Mouse (Mus musculus) liver, postnatal 0 days (tissue): Measurements from ENCODE around the gene Gcc2. TPM values are rescaled to one million over a fixed set of nuclear protein-coding genes. Genes with fewer than 3 reads are reported as not detected.

ENCODE experiments used
- ATAC-seq: fragments of 200-750 bp; cut with Nextera tagmentation; 2 replicates; pipeline ENCODE4 v1.8.0; 2017; ENCODE audit warnings: mild to moderate bottlenecking, moderate library complexity
- DNase-seq: peaks from one replicate; pipeline ENCODE4 v3.0.0-alpha.2; 2016
- H3K27ac ChIP-seq: fragments of 300-500 bp; sonication (generic); 2 replicates; pipeline ENCODE4 v1.5.1; 2014; ENCODE audit warnings: antibody characterized with exemption, moderate library complexity, mild to moderate bottlenecking, low read depth
- H3K27me3 ChIP-seq: fragments of 300-500 bp; sonication (generic); 2 replicates; pipeline ENCODE4 v1.6.1; 2014; ENCODE audit warnings: low read length, control low read depth, mixed read lengths; ENCODE audit not compliant: insufficient read depth
- H3K36me3 ChIP-seq: fragments of 300-500 bp; sonication (generic); replicated peaks from 2 replicates; pipeline ENCODE4 v1.6.1; 2014; ENCODE audit warnings: mild to moderate bottlenecking, control low read depth, low read length, moderate library complexity, mixed read lengths; ENCODE audit not compliant: insufficient read depth
- H3K4me1 ChIP-seq: fragments of 300-500 bp; sonication (generic); 2 replicates; pipeline ENCODE4 v1.6.1; 2014; ENCODE audit warnings: antibody characterized with exemption, mild to moderate bottlenecking, control low read depth; ENCODE audit not compliant: insufficient read depth
- H3K4me2 ChIP-seq: fragments of 300-500 bp; sonication (generic); 2 replicates; pipeline ENCODE4 v1.6.1; 2014; ENCODE audit warnings: low read depth, mild to moderate bottlenecking, low read length, moderate library complexity, mixed read lengths
- H3K4me3 ChIP-seq: fragments of 300-500 bp; sonication (generic); 2 replicates; pipeline ENCODE4 v1.5.1; 2014; ENCODE audit warnings: low read depth, low read length
- H3K9ac ChIP-seq: fragments of 300-500 bp; sonication (generic); replicated peaks from 2 replicates; pipeline ENCODE4 v1.6.1; 2014; ENCODE audit warnings: mild to moderate bottlenecking, moderate library complexity
- H3K9me3 ChIP-seq: fragments of 300-500 bp; sonication (generic); 2 replicates; pipeline ENCODE4 v1.6.1; 2016; ENCODE audit warnings: mild to moderate bottlenecking, control low read depth, low read length, mixed read lengths
- CTCF ChIP-seq: sonication (generic); IDR thresholded peaks from 2 replicates; pipeline ENCODE4 v1.5.1; 2016; ENCODE audit warnings: antibody characterized with exemption, low read depth
- EP300 ChIP-seq: IDR thresholded peaks from 2 replicates; pipeline ENCODE4 v1.6.1; 2016; ENCODE audit warnings: antibody characterized with exemption, low read depth, mild to moderate bottlenecking
- WGBS: fragments of 180-500 bp; shearing (Covaris S2); extraction: QIAGEN DNeasy Blood & Tissue Kit; methylation state at CpG from one replicate; pipeline ENCODE4 v1.1.7; 2014; ENCODE audit not compliant: insufficient replicate concordance; 5-methylcytosine and 5-hydroxymethylcytosine counted together
- polyA plus RNA-seq: library from polyadenylated mRNA; unstranded; fragments of >200 nt; fragmentation: Nextera tagmentation; extraction: Ambion mirVana; gene quantifications from 2 replicates; pipeline ENCODE4 v1.2.1, GENCODE M21; 2015

Gene Gcc2
- polyA plus RNA-seq, 1 experiment from 2014 or later: 34.0 TPM

GRCm38 (mm10) chr10:58341685-58342084, 86.4 kb downstream of the Gcc2 start:
- Histone ChIP-seq H3K4me1 (peaks cover 7% of the 10 kb centered on the region; the same call in 1 of the 2 replicates), H3K9ac (no peak overlapping the region), H3K36me3 (no peaks in the 10 kb centered on the region), H3K27ac (peak overlapping the region; percentile 58), H3K9me3 (no peaks in the 10 kb centered on the region), H3K4me3 (no peak overlapping the region), H3K27me3 (no peaks in the 10 kb centered on the region), H3K4me2 (no peak overlapping the region)
- DNase-seq (peak; percentile 32), ATAC-seq (no peak)
- 34% methylated on average over 2 of the region's 2 CpGs for WGBS
- TF ChIP-seq CTCF (no peak), EP300 (no peak)

DNA sequence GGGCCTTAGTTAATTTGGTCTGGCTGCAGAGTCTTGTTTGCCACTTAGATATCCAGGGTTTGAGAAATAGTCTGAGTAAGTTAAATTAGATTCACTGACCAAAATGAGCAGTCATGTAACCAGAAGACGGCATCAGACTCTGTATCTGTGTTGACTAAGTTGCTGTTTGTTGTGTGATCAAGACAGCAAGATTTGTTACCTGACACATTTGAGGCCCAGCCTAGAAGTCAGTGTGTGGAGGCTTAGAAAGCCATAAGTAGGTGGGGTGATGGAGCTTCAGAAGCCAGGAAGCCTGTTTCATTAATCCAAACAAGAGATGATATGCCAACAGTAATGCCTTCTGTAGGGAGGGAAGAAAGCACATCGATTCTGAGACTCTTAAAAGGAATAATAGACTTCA, 86.9 kb downstream of the Gcc2 start:
- 71% methylated on average over 2 of the region's 2 CpGs for WGBS
- no peak for ATAC-seq
- peak overlapping the region; percentile 12; the same call in 1 of the 2 replicates for H3K27ac ChIP-seq

DNA sequence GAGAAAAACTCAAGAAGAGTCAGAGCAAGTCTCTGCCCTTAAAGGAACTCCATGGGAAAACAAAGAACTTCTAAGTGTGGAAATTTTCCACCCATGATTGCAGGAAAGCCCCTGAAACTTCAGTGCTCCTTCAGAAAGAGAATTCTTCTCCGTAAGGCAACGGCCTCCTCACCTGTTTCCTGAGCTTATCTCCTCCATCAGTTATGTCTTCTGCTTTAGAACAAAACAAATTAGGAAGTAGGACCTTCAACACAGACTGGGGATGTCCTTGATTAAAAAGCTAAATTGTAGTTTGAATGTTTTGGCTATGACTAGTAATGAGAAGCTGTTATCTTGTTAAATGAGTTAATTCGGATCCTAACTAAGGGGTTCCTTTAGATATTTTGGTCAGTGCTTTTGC, 88.3 kb downstream of the Gcc2 start:
- no peak for ATAC-seq
- 58% methylated on average over 3 of the region's 3 CpGs for WGBS

More for the DNA sequence above, 86.9 kb downstream of the Gcc2 start:
- Histone ChIP-seq H3K9ac (no peak overlapping the region), H3K4me2 (no peak overlapping the region), H3K36me3 (no peaks in the 10 kb centered on the region), H3K4me1 (peaks cover 7% of the 10 kb centered on the region; the same call in 1 of the 2 replicates), H3K4me3 (no peak overlapping the region), H3K9me3 (no peaks in the 10 kb centered on the region), H3K27me3 (no peaks in the 10 kb centered on the region)
- no peak for DNase-seq
- no peak for TF ChIP-seq CTCF
- TF ChIP-seq EP300: no peak

DNA sequence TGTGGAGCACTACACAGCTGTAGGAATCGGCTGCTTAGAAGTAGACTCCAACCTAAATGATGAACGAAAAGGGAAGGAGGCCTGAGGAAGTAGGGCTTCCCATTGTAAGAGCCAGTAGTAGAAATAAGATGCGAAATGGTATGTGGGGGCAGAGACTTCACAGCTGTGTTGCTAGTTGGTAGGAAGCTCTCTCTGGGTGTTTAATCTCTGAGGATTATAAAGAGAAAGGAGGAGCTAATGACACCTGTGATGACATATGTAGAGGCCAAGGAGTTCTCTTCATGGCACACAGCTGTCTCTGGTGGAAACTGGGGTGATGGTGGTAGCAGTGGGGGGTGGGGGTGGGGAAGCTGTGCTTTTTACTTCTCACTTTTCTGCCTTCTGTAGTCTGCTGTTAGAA, 95.3 kb downstream of the Gcc2 start:
- Histone ChIP-seq H3K27ac (peak overlapping the region; percentile 69), H3K9me3 (no peaks in the 10 kb centered on the region), H3K27me3 (no peaks in the 10 kb centered on the region), H3K4me1 (peaks cover 18% of the 10 kb centered on the region), H3K4me3 (no peak overlapping the region), H3K9ac (no peak overlapping the region), H3K36me3 (no peaks in the 10 kb centered on the region), H3K4me2 (peak overlapping the region; percentile 27; the same call in 1 of the 2 replicates)
- 40% methylated on average over 3 of the region's 3 CpGs for WGBS
- TF ChIP-seq CTCF (no peak), EP300 (no peak)
- ATAC-seq (peak; percentile 22; the same call in 1 of the 2 replicates), DNase-seq (no peak)

More for the DNA sequence above, 88.3 kb downstream of the Gcc2 start:
- H3K27me3 ChIP-seq: no peaks in the 10 kb centered on the region
- H3K9ac ChIP-seq: no peak overlapping the region
- no peak overlapping the region for H3K4me2 ChIP-seq
- no peaks in the 10 kb centered on the region for H3K36me3 ChIP-seq
- H3K27ac ChIP-seq: no peak overlapping the region
- peaks cover 4% of the 10 kb centered on the region; the same call in 1 of the 2 replicates for H3K4me1 ChIP-seq
- no peak overlapping the region for H3K4me3 ChIP-seq
- DNase-seq: no peak
- no peaks in the 10 kb centered on the region for H3K9me3 ChIP-seq
- TF ChIP-seq CTCF: no peak
- no peak for TF ChIP-seq EP300

DNA sequence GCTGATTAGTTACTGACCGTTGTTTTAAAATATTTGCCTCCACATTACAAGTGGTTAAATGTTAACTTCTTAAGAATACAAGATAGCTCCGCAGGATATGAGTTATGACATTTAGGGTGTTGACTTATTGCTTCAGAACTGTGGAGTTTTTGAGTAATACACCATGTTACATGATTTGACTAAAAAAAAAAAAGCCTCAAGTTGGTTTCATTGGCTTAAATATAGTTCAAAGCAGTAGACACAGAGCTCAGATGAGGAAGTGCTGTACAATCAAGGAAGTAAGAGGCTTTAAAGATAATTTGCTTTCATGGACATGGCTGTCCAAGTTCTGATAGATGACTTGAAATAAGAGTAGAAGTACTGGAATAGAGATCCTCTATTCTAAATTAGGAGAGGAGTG, 96.4 kb downstream of the Gcc2 start:
- Histone ChIP-seq H3K27ac (peak overlapping the region; percentile 69), H3K9me3 (no peaks in the 10 kb centered on the region), H3K36me3 (no peaks in the 10 kb centered on the region; the same call in 1 of the 2 replicates), H3K4me1 (peaks cover 18% of the 10 kb centered on the region), H3K4me3 (peak overlapping the region; percentile 37), H3K4me2 (peak overlapping the region; percentile 32; the same call in 1 of the 2 replicates), H3K9ac (peak overlapping the region; percentile 38; the same call in 1 of the 2 replicates), H3K27me3 (no peaks in the 10 kb centered on the region)
- no peak for TF ChIP-seq CTCF
- no peak for TF ChIP-seq EP300
- ATAC-seq (no peak), DNase-seq (no peak)
- WGBS: 10% methylated on average over 2 of the region's 2 CpGs

DNA sequence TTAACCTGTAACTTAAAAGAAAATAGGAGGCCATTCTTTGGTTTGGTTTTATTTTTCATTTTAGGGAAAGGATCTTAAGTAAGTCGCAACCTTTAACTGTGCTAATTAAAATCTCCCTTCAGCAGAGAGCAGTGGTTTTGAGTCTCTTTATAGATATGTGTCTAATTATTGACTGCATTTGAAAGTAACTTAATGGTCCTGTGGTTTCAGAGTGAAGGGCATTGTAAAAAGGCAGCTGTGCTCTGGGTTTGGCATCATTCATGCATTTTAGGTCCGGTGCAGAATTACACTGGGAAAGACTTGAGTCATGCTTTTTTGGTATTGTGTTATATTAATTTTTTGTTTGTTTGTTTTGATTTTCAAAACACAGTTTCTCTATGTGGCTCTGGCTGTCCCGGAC, 97.1 kb downstream of the Gcc2 start:
- Histone ChIP-seq H3K36me3 (no peaks in the 10 kb centered on the region; the same call in 1 of the 2 replicates), H3K27ac (no peak overlapping the region), H3K4me3 (peak overlapping the region; percentile 37), H3K9ac (no peak overlapping the region), H3K4me2 (peak overlapping the region; percentile 42; the same call in 1 of the 2 replicates), H3K27me3 (no peaks in the 10 kb centered on the region), H3K4me1 (peaks cover 18% of the 10 kb centered on the region), H3K9me3 (no peaks in the 10 kb centered on the region)
- ATAC-seq: no peak
- DNase-seq: no peak
- TF ChIP-seq EP300 (no peak), CTCF (no peak)
- 70% methylated on average over 3 of the region's 3 CpGs for WGBS

DNA sequence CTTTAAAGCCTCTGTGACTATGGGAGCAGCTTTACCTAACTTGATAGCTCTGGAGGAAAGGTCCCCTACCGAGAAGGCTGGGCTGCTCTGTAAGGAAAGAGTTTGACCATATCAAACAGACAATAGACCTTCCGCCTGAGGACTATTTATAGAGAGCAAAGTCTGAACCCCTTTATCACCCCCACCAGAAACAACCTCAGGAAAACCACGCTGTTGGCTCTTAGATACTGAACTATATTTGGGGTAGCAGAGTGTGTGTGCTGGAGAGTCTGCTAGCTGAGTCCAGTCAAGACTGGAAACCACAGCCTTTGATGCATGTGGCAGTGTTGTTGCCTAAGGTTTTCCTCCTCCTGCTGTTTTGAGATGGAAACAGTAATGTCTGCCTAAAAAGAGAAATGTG, 99.3 kb downstream of the Gcc2 start:
- 11% methylated on average over 3 of the region's 3 CpGs for WGBS
- Histone ChIP-seq H3K4me2 (peak overlapping the region; percentile 4), H3K9me3 (no peaks in the 10 kb centered on the region), H3K36me3 (peaks cover 5% of the 10 kb centered on the region; the same call in 1 of the 2 replicates), H3K9ac (no peak overlapping the region), H3K27ac (0 out of 2 replicates have a peak overlapping the region, but pooled peaks have one; percentile 1), H3K27me3 (no peaks in the 10 kb centered on the region), H3K4me1 (peaks cover 18% of the 10 kb centered on the region), H3K4me3 (no peak overlapping the region)
- peak; percentile 73 for ATAC-seq
- no peak for TF ChIP-seq CTCF
- peak; percentile 83 for TF ChIP-seq EP300
- DNase-seq: no peak

Other genes with a start within 250 kb of the Gcc2 start
- gene AW822073, start 30.6 kb upstream of the Gcc2 start, polyA plus RNA-seq: not detected in 2 replicates
- not detected in 2 replicates for gene Duxf3, start 22.8 kb upstream of the Gcc2 start, polyA plus RNA-seq
- not detected in 2 replicates for gene Gm4981, start 18.8 kb upstream of the Gcc2 start, polyA plus RNA-seq
- 60.6 and 64.4 TPM in 2 replicates for gene Lims1, start 68.0 kb downstream of the Gcc2 start, polyA plus RNA-seq
- 8.7 and 9.6 TPM in 2 replicates for gene Ranbp2, start 191.4 kb downstream of the Gcc2 start, polyA plus RNA-seq
- 1.7 TPM in 2 replicates for gene Ccdc138, start 242.5 kb downstream of the Gcc2 start, polyA plus RNA-seq